Mouse (Mus musculus): ENCODE measurements around the gene Zdhhc7. TPM values are rescaled to one million over a fixed set of nuclear protein-coding genes. Genes with fewer than 3 reads are reported as not detected.

Gene Zdhhc7
- polyA plus RNA-seq, 1 experiment = 32.4 TPM

GRCm38 (mm10) chr8:120037199-120037598, 64.1 kb downstream of the Zdhhc7 start:
- H3K79me2 ChIP-seq (ENCODE audit: control insufficient read depth, insufficient read depth) = no peaks in the 10 kb centered on the region
- no peaks in the 10 kb centered on the region for H3K79me3 ChIP-seq (ENCODE audit: low read depth)
- TF ChIP-seq CEBPB (IDR thresholded peaks at IDR 0.05; ENCODE audit: low read depth) (no peak), CTCF (IDR thresholded peaks at IDR 0.05; ENCODE audit: control insufficient read depth, insufficient read depth, insufficient read length) (no peak), USF1 (IDR thresholded peaks at IDR 0.05; ENCODE audit: low read depth) (no peak), MYOD1 (IDR thresholded peaks at IDR 0.05; ENCODE audit: control insufficient read depth, insufficient read length, low read depth) (no peak), MYOG (IDR thresholded peaks at IDR 0.05; ENCODE audit: control insufficient read depth, extremely low read depth, insufficient read length) (no peak), MAX (IDR thresholded peaks at IDR 0.05) (no peak), FOSL1 (IDR thresholded peaks at IDR 0.05; ENCODE audit: insufficient read depth, low read length, poor library complexity, severe bottlenecking) (no peak)

GRCm38 (mm10) chr8:120036578-120036977, 64.7 kb downstream of the Zdhhc7 start:
- TF ChIP-seq MYOD1 (IDR thresholded peaks at IDR 0.05; ENCODE audit: control insufficient read depth, insufficient read length, low read depth) = peak; percentile 53
- no peak for TF ChIP-seq FOSL1 (IDR thresholded peaks at IDR 0.05; ENCODE audit: insufficient read depth, low read length, poor library complexity, severe bottlenecking)
- Histone ChIP-seq H3ac (ENCODE audit: control insufficient read depth, insufficient read length, low read depth) (no peak overlapping the region), H3K79me2 (ENCODE audit: control insufficient read depth, insufficient read depth) (no peaks in the 10 kb centered on the region), H3K4me3 (ENCODE audit: insufficient read depth, poor library complexity, severe bottlenecking) (no peak overlapping the region), H3K36me3 (ENCODE audit: control insufficient read depth, insufficient read depth) (no peaks in the 10 kb centered on the region), H3K79me3 (ENCODE audit: low read depth) (no peaks in the 10 kb centered on the region), H3K27me3 (ENCODE audit: control insufficient read depth, insufficient read depth, insufficient read length) (no peaks in the 10 kb centered on the region)

More at GRCm38 (mm10) chr8:120037199-120037598, 64.1 kb downstream of the Zdhhc7 start:
- Histone ChIP-seq H3K36me3 (ENCODE audit: control insufficient read depth, insufficient read depth) (no peaks in the 10 kb centered on the region), H3K4me3 (ENCODE audit: insufficient read depth, poor library complexity, severe bottlenecking) (no peak overlapping the region), H3K27me3 (ENCODE audit: control insufficient read depth, insufficient read depth, insufficient read length) (no peaks in the 10 kb centered on the region), H3ac (ENCODE audit: control insufficient read depth, insufficient read length, low read depth) (no peak overlapping the region)

GRCm38 (mm10) chr8:120036111-120036510, 65.2 kb downstream of the Zdhhc7 start:
- Histone ChIP-seq H3K4me3 (ENCODE audit: insufficient read depth, poor library complexity, severe bottlenecking) (no peak overlapping the region), H3K79me2 (ENCODE audit: control insufficient read depth, insufficient read depth) (no peaks in the 10 kb centered on the region), H3K36me3 (ENCODE audit: control insufficient read depth, insufficient read depth) (no peaks in the 10 kb centered on the region), H3K27me3 (ENCODE audit: control insufficient read depth, insufficient read depth, insufficient read length) (no peaks in the 10 kb centered on the region), H3K79me3 (ENCODE audit: low read depth) (no peaks in the 10 kb centered on the region), H3ac (ENCODE audit: control insufficient read depth, insufficient read length, low read depth) (no peak overlapping the region)
- TF ChIP-seq MYOD1 (IDR thresholded peaks at IDR 0.05; ENCODE audit: control insufficient read depth, insufficient read length, low read depth) (no peak), CEBPB (IDR thresholded peaks at IDR 0.05; ENCODE audit: low read depth) (no peak), MYOG (IDR thresholded peaks at IDR 0.05; ENCODE audit: control insufficient read depth, extremely low read depth, insufficient read length) (no peak), FOSL1 (IDR thresholded peaks at IDR 0.05; ENCODE audit: insufficient read depth, low read length, poor library complexity, severe bottlenecking) (no peak), MAX (IDR thresholded peaks at IDR 0.05) (no peak), USF1 (IDR thresholded peaks at IDR 0.05; ENCODE audit: low read depth) (no peak), CTCF (IDR thresholded peaks at IDR 0.05; ENCODE audit: control insufficient read depth, insufficient read depth, insufficient read length) (no peak)

- no peak overlapping the region for H3K4me3 ChIP-seq (ENCODE audit: insufficient read depth, poor library complexity, severe bottlenecking)
- H3K79me2 ChIP-seq (ENCODE audit: control insufficient read depth, insufficient read depth) = no peaks in the 10 kb centered on the region
- no peaks in the 10 kb centered on the region for H3K36me3 ChIP-seq (ENCODE audit: control insufficient read depth, insufficient read depth)
- H3K27me3 ChIP-seq (ENCODE audit: control insufficient read depth, insufficient read depth, insufficient read length) = no peaks in the 10 kb centered on the region
- H3K79me3 ChIP-seq (ENCODE audit: low read depth) = no peaks in the 10 kb centered on the region
- no peak overlapping the region for H3ac ChIP-seq (ENCODE audit: control insufficient read depth, insufficient read length, low read depth)
- TF ChIP-seq CEBPB (IDR thresholded peaks at IDR 0.05; ENCODE audit: low read depth) (no peak), CTCF (IDR thresholded peaks at IDR 0.05; ENCODE audit: control insufficient read depth, insufficient read depth, insufficient read length) (no peak), FOSL1 (IDR thresholded peaks at IDR 0.05; ENCODE audit: insufficient read depth, low read length, poor library complexity, severe bottlenecking) (no peak)
Measured at GRCm38 (mm10) chr8:120034471-120034870, 66.8 kb downstream of the Zdhhc7 start.

- no peaks in the 10 kb centered on the region for H3K79me2 ChIP-seq (ENCODE audit: control insufficient read depth, insufficient read depth)
- H3K36me3 ChIP-seq (ENCODE audit: control insufficient read depth, insufficient read depth) = no peaks in the 10 kb centered on the region
- H3K79me3 ChIP-seq (ENCODE audit: low read depth) = no peaks in the 10 kb centered on the region
- TF ChIP-seq CEBPB (IDR thresholded peaks at IDR 0.05; ENCODE audit: low read depth) (no peak), MYOG (IDR thresholded peaks at IDR 0.05; ENCODE audit: control insufficient read depth, extremely low read depth, insufficient read length) (no peak), MYOD1 (IDR thresholded peaks at IDR 0.05; ENCODE audit: control insufficient read depth, insufficient read length, low read depth) (no peak), USF1 (IDR thresholded peaks at IDR 0.05; ENCODE audit: low read depth) (no peak), CTCF (IDR thresholded peaks at IDR 0.05; ENCODE audit: control insufficient read depth, insufficient read depth, insufficient read length) (no peak), MAX (IDR thresholded peaks at IDR 0.05) (no peak), FOSL1 (IDR thresholded peaks at IDR 0.05; ENCODE audit: insufficient read depth, low read length, poor library complexity, severe bottlenecking) (no peak)
- no peak overlapping the region for H3K4me3 ChIP-seq (ENCODE audit: insufficient read depth, poor library complexity, severe bottlenecking)
- H3K27me3 ChIP-seq (ENCODE audit: control insufficient read depth, insufficient read depth, insufficient read length) = no peaks in the 10 kb centered on the region
- H3ac ChIP-seq (ENCODE audit: control insufficient read depth, insufficient read length, low read depth) = no peak overlapping the region
Measured at GRCm38 (mm10) chr8:120032549-120033208, 68.6 kb downstream of the Zdhhc7 start.

Other genes with a start within 250 kb of the Zdhhc7 start
- gene Klhl36, start 239.2 kb downstream of the Zdhhc7 start, polyA plus RNA-seq (2012; fragmentation: generic; extraction: Trizol) = 2.7 TPM
- gene Usp10, start 191.1 kb downstream of the Zdhhc7 start, polyA plus RNA-seq (2012; fragmentation: generic; extraction: Trizol) = 101 TPM
- 15.0 TPM for gene Gm20388, start 190.6 kb downstream of the Zdhhc7 start, polyA plus RNA-seq (2012; fragmentation: generic; extraction: Trizol)
- gene Crispld2, start 109.0 kb downstream of the Zdhhc7 start, polyA plus RNA-seq (2012; fragmentation: generic; extraction: Trizol) = 0.13 TPM
- gene 6430548M08Rik, start 12.7 kb upstream of the Zdhhc7 start, polyA plus RNA-seq (2012; fragmentation: generic; extraction: Trizol) = 3.5 TPM
- not detected for gene Fam92b, start 76.0 kb upstream of the Zdhhc7 start, polyA plus RNA-seq (2012; fragmentation: generic; extraction: Trizol)
- gene Gse1, start 127.0 kb upstream of the Zdhhc7 start, polyA plus RNA-seq (2012; fragmentation: generic; extraction: Trizol) = 15.6 TPM